Mouse (Mus musculus) mature B cell (primary cell): ENCODE results near the gene Gmcl1.

Experiments used
- in situ Hi-C: fragments of 300-500 bp; cut with MboI; formaldehyde crosslinking; loops from 2 replicates; pipeline ENCODE4 v1.14.3; 2019

Gmcl1 gene

GRCm38 (mm10) chr6:86665560-86666307, 67.4 kb downstream of the Gmcl1 start:
- in situ Hi-C loops = no loop called here

DNA sequence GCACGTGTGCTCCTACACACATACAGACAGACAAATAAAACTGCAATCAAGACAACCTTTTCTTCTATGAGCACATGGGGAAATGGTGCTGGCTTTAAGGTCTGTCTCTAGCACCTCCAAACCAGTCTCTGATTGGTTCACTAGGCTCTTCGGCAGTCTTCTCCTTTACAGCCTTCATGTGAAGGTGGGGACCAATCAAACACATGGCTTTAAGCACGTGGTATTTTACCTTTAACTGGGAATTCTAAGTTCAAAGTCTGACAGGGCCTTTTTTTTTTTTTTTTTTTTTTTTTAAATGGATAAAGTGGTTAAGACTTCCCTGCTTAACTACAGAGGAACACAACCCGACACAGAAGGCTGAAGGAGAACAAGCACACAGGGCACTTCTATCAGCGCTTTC, 68.1 kb downstream of the Gmcl1 start:
- in situ Hi-C loops = no loop called here

- in situ Hi-C loops = no loop called here
Observed at GRCm38 (mm10) chr6:86660161-86660877, 72.9 kb downstream of the Gmcl1 start.

DNA sequence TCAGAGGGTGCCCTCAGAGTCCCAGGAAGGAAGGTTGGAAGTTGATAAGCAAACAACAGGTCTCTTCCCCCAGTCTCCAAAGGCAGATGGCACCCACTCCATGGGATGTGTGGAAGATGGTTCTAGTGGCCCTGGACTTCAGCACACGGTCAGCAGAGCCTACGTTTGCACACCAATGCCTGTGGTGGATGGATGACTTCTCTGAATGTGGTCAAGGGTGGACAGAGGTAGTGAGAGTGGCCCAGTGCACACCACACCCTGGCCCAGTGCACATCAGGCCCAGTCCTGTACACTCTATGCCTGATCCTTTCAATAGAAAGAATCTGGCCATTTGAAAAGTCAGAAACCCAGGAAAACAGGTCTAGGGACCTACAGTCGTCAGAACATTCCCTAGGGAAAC, 74.7 kb downstream of the Gmcl1 start:
- in situ Hi-C loops = no loop called here

DNA sequence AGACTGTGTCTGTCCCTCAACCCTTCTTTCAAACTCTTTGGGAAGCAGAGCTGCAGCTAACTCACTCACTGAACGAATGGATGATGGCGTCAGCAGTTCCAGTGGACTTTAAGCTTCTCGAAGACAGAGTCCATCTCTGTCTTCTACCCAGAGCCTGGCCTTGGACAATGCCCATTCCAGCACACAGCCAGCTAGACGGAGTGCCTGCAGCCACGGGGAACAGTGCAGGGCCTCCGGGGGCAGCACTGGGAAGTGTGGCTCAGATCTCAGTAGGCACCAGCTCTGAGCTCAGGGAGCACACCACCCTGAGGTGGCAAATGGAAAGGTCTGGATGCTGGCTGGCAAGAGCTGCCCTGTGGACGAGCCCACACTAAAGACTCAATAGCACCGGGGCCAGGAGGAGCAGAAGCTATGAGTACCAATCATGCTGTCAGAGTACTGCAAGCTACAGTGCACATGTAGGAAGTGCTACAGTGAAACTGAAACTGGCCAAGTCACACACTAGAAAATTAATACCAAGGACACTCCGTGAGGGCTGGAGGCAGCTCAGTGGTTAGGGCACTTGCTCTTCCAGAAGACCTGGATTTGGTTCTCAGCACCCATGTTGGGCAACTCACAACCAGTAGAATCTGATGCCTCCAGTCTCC, 78.8 kb downstream of the Gmcl1 start:
- in situ Hi-C loops = no loop called here

- in situ Hi-C loops = no loop called here
Observed at GRCm38 (mm10) chr6:86653026-86653425, 80.2 kb downstream of the Gmcl1 start.

DNA sequence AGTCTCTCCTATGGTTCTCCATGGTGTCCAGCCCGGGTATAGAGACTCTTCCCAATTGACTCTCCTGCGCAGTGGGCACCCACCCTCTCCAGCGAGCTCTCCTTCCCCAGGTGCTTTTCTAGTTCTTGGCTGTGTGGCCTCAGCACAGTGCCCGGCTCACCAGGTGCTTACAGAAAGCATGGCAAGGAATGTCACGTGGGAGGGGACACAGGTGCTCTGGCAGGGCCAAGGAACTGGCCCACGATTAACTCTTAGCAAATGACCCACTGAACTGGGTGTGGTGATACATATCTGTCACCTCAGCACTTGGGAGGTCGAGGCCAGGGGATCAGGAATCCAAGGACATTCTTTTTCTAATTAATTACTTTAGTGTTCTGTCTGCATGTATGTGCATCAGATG, 87.0 kb downstream of the Gmcl1 start:
- in situ Hi-C loops = no loop called here

DNA sequence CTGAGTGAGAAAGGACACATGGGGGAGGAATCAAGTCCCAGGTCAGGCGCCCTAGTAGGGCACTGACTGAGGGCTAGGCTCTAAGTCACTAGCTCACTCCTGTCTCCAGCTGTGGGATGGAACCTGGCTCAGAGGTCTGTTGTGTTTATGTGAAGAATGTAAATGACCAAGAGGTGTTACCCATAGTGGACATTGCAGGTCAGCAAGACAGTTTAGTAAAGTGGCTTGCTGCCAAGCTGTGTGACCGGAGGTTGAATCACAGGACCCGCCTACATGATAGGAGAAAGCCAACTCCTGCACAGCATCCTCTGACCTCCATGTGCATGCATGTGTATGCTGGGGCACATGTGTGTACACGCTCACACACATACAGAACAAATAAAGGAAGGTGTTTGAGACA, 87.6 kb downstream of the Gmcl1 start:
- in situ Hi-C loops = no loop called here

DNA sequence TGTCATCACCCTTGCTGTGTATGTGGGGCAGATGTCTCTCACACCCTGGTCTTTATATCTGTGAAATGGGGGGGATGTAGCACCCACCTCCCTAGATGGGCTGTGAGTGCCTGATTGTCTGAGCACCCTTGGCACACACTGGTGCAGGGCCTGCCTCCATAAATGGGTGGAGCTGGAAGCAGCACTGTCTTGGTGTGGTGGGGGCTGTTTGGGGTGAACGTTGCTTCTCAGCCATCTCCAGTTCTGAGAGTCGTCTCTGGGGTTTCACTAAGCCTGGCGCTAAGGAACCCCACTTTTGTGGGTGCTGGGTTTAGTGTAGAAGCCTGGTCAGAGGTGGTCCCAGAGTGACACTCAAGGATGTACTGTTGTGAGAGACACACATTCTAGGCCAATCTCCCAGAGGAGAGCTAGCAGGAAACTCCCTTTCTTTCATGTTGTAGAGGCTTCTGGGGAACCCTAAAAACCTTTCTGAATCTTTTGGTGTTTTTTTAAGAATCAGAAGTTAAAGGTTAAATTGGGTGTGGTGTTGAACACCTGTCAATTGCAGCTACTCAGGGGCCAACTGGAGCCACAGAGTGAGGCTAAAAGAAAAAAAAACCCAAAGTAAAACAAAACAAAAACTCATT, 88.3 kb downstream of the Gmcl1 start:
- in situ Hi-C loops = no loop called here
